Mouse (Mus musculus) liver, embryonic 14.5 days (tissue): ENCODE measurements at regions not wholly inside any gene's neighbourhood (a gene's known extent, or its start where the extent isn't known, plus 50 kb on each side); places are given as distances from the start of the nearest gene placed in this dataset.

Experiments
- ATAC-seq: fragments of 200-750 bp; cut with Nextera tagmentation; 2 replicates; pipeline ENCODE4 v1.8.0; 2017; ENCODE audit warnings: moderate number of reproducible peaks, mild to moderate bottlenecking, moderate library complexity; ENCODE audit not compliant: insufficient read depth
- DNase-seq, 3 experiments: peaks; one replicate each; pipeline ENCODE4 v3.0.0-alpha.2; 2012 to 2013; ENCODE audit warnings: low read depth in 3 of 3, low spot score in 3 of 3
- H3K27ac ChIP-seq: fragments of 300-500 bp; sonication (generic); 2 replicates; pipeline ENCODE4 v1.5.1; 2014; ENCODE audit warnings: moderate library complexity, mild to moderate bottlenecking, control low read depth, inconsistent platforms
- H3K27me3 ChIP-seq: fragments of 300-500 bp; sonication (generic); 2 replicates; pipeline ENCODE4 v1.6.1; 2014; ENCODE audit warnings: mild to moderate bottlenecking, low read length, moderate library complexity; ENCODE audit not compliant: control insufficient read depth, insufficient read depth
- H3K36me3 ChIP-seq: fragments of 300-500 bp; sonication (generic); replicated peaks from 2 replicates; pipeline ENCODE4 v1.6.1; 2014; ENCODE audit warnings: low read depth; ENCODE audit not compliant: control insufficient read depth, insufficient read depth
- H3K4me1 ChIP-seq, 2 experiments: fragments of 200-500 bp in 1 of 2; fragments of 300-500 bp in 1 of 2; sonication (generic) in 1 of 2; replicated peaks; 2 replicates each; pipeline ENCODE4 v1.6.1; 2012 to 2014; ENCODE audit warnings: antibody characterized with exemption in 1 of 2, inconsistent platforms in 1 of 2, low read length in 1 of 2; ENCODE audit not compliant: control insufficient read depth in 2 of 2, insufficient read depth in 2 of 2
- H3K4me2 ChIP-seq: fragments of 300-500 bp; sonication (generic); 2 replicates; pipeline ENCODE4 v1.6.1; 2014; ENCODE audit warnings: low read depth, mild to moderate bottlenecking, control low read depth, moderate library complexity
- H3K4me3 ChIP-seq, 2 experiments: fragments of 200-500 bp in 1 of 2; fragments of 300-500 bp in 1 of 2; sonication (generic) in 1 of 2; 2 replicates each; pipeline ENCODE4 v1.5.1; 2012 to 2014; ENCODE audit warnings: low read depth in 2 of 2, low read length in 2 of 2, mild to moderate bottlenecking in 2 of 2, control low read depth in 1 of 2, inconsistent platforms in 1 of 2, moderate library complexity in 1 of 2; ENCODE audit not compliant: insufficient read depth in 1 of 2
- H3K9ac ChIP-seq: fragments of 300-500 bp; sonication (generic); replicated peaks from 2 replicates; pipeline ENCODE4 v1.6.1; 2014; ENCODE audit warnings: mild to moderate bottlenecking, control low read depth, moderate library complexity
- H3K9me3 ChIP-seq: fragments of 300-500 bp; sonication (generic); 2 replicates; pipeline ENCODE4 v1.6.1; 2016; ENCODE audit warnings: low read length, mixed read lengths; ENCODE audit not compliant: control insufficient read depth
- CTCF ChIP-seq: IDR thresholded peaks from 2 replicates; pipeline ENCODE4 v1.5.1; 2016; ENCODE audit warnings: antibody characterized with exemption, low read depth, control low read depth
- EP300 ChIP-seq: IDR thresholded peaks from 2 replicates; pipeline ENCODE4 v1.6.1; 2016; ENCODE audit warnings: antibody characterized with exemption, low read depth
- WGBS: fragments of 180-500 bp; shearing (Covaris S2); extraction: QIAGEN DNeasy Blood & Tissue Kit; methylation state at CpG from one replicate; pipeline ENCODE4 v1.1.7; 2014; ENCODE audit not compliant: insufficient replicate concordance; 5-methylcytosine and 5-hydroxymethylcytosine counted together

- Histone ChIP-seq H3K36me3 (no peaks in the 10 kb centered on the region), H3K9ac (no peak overlapping the region), H3K9me3 (no peaks in the 10 kb centered on the region), H3K4me2 (no peak overlapping the region), H3K4me3 (no peak overlapping the region), H3K4me1 (no peaks in the 10 kb centered on the region), H3K27me3 (no peaks in the 10 kb centered on the region), H3K27ac (no peak overlapping the region)
- TF ChIP-seq CTCF (no peak), EP300 (no peak)
- ATAC-seq (no peak), DNase-seq (no peak)
- 60% methylated on average over 9 of the region's 9 CpGs for WGBS
Observed at GRCm38 (mm10) chr4:131161501-131161900, 217.3 kb downstream of the Matn1 start.

- Histone ChIP-seq H3K9me3 (no peaks in the 10 kb centered on the region), H3K27me3 (no peaks in the 10 kb centered on the region), H3K4me3 (no peak overlapping the region), H3K4me1 (no peaks in the 10 kb centered on the region), H3K36me3 (no peaks in the 10 kb centered on the region), H3K27ac (no peak overlapping the region), H3K4me2 (no peak overlapping the region), H3K9ac (no peak overlapping the region)
- 48% methylated on average over 7 of the region's 7 CpGs for WGBS
- TF ChIP-seq EP300 (no peak), CTCF (no peak)
- DNase-seq (no peak), ATAC-seq (no peak)
Observed at GRCm38 (mm10) chr4:131163782-131164315, 219.7 kb downstream of the Matn1 start.

- Histone ChIP-seq H3K4me3 (no peak overlapping the region), H3K36me3 (no peaks in the 10 kb centered on the region), H3K27ac (no peak overlapping the region), H3K9me3 (no peaks in the 10 kb centered on the region), H3K27me3 (no peaks in the 10 kb centered on the region), H3K9ac (no peak overlapping the region), H3K4me2 (no peak overlapping the region), H3K4me1 (no peaks in the 10 kb centered on the region)
- DNase-seq (no peak), ATAC-seq (no peak)
- TF ChIP-seq CTCF (no peak), EP300 (no peak)
- WGBS = 54% methylated on average over 9 of the region's 9 CpGs
Observed at GRCm38 (mm10) chr4:131166574-131167270, 222.5 kb downstream of the Matn1 start.

GRCm38 (mm10) chr4:131167921-131168320, 223.7 kb downstream of the Matn1 start:
- Histone ChIP-seq H3K27ac (no peak overlapping the region), H3K27me3 (no peaks in the 10 kb centered on the region), H3K4me1 (no peaks in the 10 kb centered on the region), H3K4me3 (no peak overlapping the region), H3K9ac (no peak overlapping the region), H3K36me3 (no peaks in the 10 kb centered on the region), H3K4me2 (no peak overlapping the region), H3K9me3 (no peaks in the 10 kb centered on the region)
- ATAC-seq (no peak), DNase-seq (no peak)
- TF ChIP-seq CTCF (no peak), EP300 (no peak)
- 45% methylated on average over 2 of the region's 2 CpGs for WGBS

GRCm38 (mm10) chr4:131173783-131174460, 229.7 kb downstream of the Matn1 start:
- no peaks in the 10 kb centered on the region for H3K36me3 ChIP-seq
- DNase-seq (no peak), ATAC-seq (no peak)
- 78% methylated on average over 28 of the region's 28 CpGs for WGBS
- no peak overlapping the region for H3K9ac ChIP-seq
- no peaks in the 10 kb centered on the region for H3K9me3 ChIP-seq
- no peak for TF ChIP-seq EP300
- TF ChIP-seq CTCF = no peak
- H3K4me1 ChIP-seq = no peaks in the 10 kb centered on the region
- H3K27me3 ChIP-seq = no peaks in the 10 kb centered on the region
- no peak overlapping the region for H3K27ac ChIP-seq
- no peak overlapping the region for H3K4me3 ChIP-seq
- H3K4me2 ChIP-seq = no peak overlapping the region
